ENCODE assay signal across 9 mouse cellular contexts in genomic region chr10:93264001-93264400, GRCm38 (mm10). TPM values are rescaled to one million over a fixed set of nuclear protein-coding genes. Genes with fewer than 3 reads are reported as not detected.
DNase-seq lines count a peak whose midpoint lies in the region; ATAC-seq lines count a peak whose summit lies in the region.
"Had no signal": no experiment of that assay in that cellular context is flagged by ENCODE, and none has a peak within 500 bp of the region (broad histone marks: within the 10 kb centered on the region; RNA-seq: fewer than 3 reads in every experiment).

No protein-coding gene starts in this region.

- DNase-seq in heart, adult 18-20 months, result no peak
- DNase-seq in midbrain, embryonic 11.5 days (ENCODE audit: low spot score, missing footprints), result no peak
- DNase-seq in embryo, embryonic 11 days, result no peak

- no peaks in the 10 kb centered on the region for H3K27me3 ChIP-seq in heart, embryonic 11.5 days (ENCODE audit: control insufficient read depth, insufficient read depth, low read length)
- no peaks in the 10 kb centered on the region for H3K27me3 ChIP-seq in midbrain, embryonic 16.5 days (ENCODE audit: control insufficient read depth, insufficient read depth, low read depth, low read length)
- H3K27me3 ChIP-seq in midbrain, embryonic 11.5 days (ENCODE audit: control insufficient read depth, insufficient read depth, low read length), result no peaks in the 10 kb centered on the region
- no peaks in the 10 kb centered on the region for H3K27me3 ChIP-seq in heart, embryonic 16.5 days (ENCODE audit: control insufficient read depth, insufficient read depth, low read length)

- peaks cover 8% of the 10 kb centered on the region; the same call in 1 of the 2 replicates for H3K36me3 ChIP-seq in heart, embryonic 11.5 days (ENCODE audit: control insufficient read depth, insufficient read depth, low read length)
- H3K36me3 ChIP-seq in midbrain, embryonic 16.5 days (ENCODE audit: control insufficient read depth, insufficient read depth, low read length), result no peaks in the 10 kb centered on the region
- H3K36me3 ChIP-seq in midbrain, embryonic 11.5 days (ENCODE audit: control insufficient read depth, insufficient read depth, low read length), result no peaks in the 10 kb centered on the region
- H3K36me3 ChIP-seq in heart, embryonic 16.5 days (ENCODE audit: control insufficient read depth, insufficient read depth), result peaks cover 9% of the 10 kb centered on the region

- ATAC-seq in heart, embryonic 11.5 days (replicated peaks; ENCODE audit: insufficient number of reproducible peaks, low FRiP score, low TSS enrichment), result no peak
- ATAC-seq in midbrain, embryonic 16.5 days, result 0 out of 2 replicates have a peak, but pooled peaks have one; percentile 7
- no peak for ATAC-seq in midbrain, embryonic 11.5 days (ENCODE audit: low FRiP score)
- no peak for ATAC-seq in heart, embryonic 16.5 days (replicated peaks; ENCODE audit: extremely low read depth, insufficient read depth, low FRiP score)
- ATAC-seq in erythroblast, adult 5-6 weeks (replicated peaks; ENCODE audit: low FRiP score, poor library complexity, severe bottlenecking), result no peak
- ATAC-seq: intestine, embryonic 16.5 days had no signal

- H3K4me1 ChIP-seq in heart, embryonic 11.5 days (ENCODE audit: control insufficient read depth, insufficient read depth, low read length), result peaks cover 36% of the 10 kb centered on the region
- H3K4me1 ChIP-seq in midbrain, embryonic 16.5 days (ENCODE audit: control insufficient read depth, insufficient read depth, low read length), result peaks cover 31% of the 10 kb centered on the region
- H3K4me1 ChIP-seq in midbrain, embryonic 11.5 days (ENCODE audit: control insufficient read depth, insufficient read depth, low read length), result peaks cover 18% of the 10 kb centered on the region
- peaks cover 45% of the 10 kb centered on the region for H3K4me1 ChIP-seq in heart, embryonic 16.5 days (ENCODE audit: control insufficient read depth, insufficient read depth, low read length)

- H3K9ac ChIP-seq in heart, embryonic 11.5 days (ENCODE audit: low read depth, low read length), result no peak overlapping the region
- no peak overlapping the region for H3K9ac ChIP-seq in midbrain, embryonic 16.5 days (ENCODE audit: low read depth, low read length)
- H3K9ac ChIP-seq in midbrain, embryonic 11.5 days (ENCODE audit: low read length), result no peak overlapping the region
- H3K9ac ChIP-seq in heart, embryonic 16.5 days (ENCODE audit: low read length), result 0 out of 2 replicates have a peak overlapping the region, but pooled peaks have one; percentile 18

- no peaks in the 10 kb centered on the region for H3K9me3 ChIP-seq in heart, embryonic 11.5 days (replicated peaks; ENCODE audit: control insufficient read depth, low read length)
- H3K9me3 ChIP-seq in midbrain, embryonic 16.5 days (replicated peaks; ENCODE audit: control insufficient read depth, low read length, poor library complexity, severe bottlenecking), result no peaks in the 10 kb centered on the region
- H3K9me3 ChIP-seq in midbrain, embryonic 11.5 days (ENCODE audit: control insufficient read depth, low read length), result no peaks in the 10 kb centered on the region
- no peaks in the 10 kb centered on the region for H3K9me3 ChIP-seq in heart, embryonic 16.5 days (replicated peaks; ENCODE audit: control insufficient read depth, low read length)

- peak overlapping the region; percentile 57 for H3K27ac ChIP-seq in heart, embryonic 11.5 days (ENCODE audit: low read depth, low read length)
- H3K27ac ChIP-seq in midbrain, embryonic 16.5 days (ENCODE audit: low read length), result peak overlapping the region; percentile 39; the same call in 1 of the 2 replicates
- H3K27ac ChIP-seq in midbrain, embryonic 11.5 days (ENCODE audit: low read depth, low read length), result no peak overlapping the region
- peak overlapping the region; percentile 52 for H3K27ac ChIP-seq in heart, embryonic 16.5 days (ENCODE audit: low read length)

- WGBS in heart, embryonic 11.5 days (ENCODE audit: insufficient replicate concordance), result 78% methylated on average over 5 of the region's 5 CpGs
- WGBS in midbrain, embryonic 16.5 days, result 75% methylated on average over 5 of the region's 5 CpGs
- WGBS in midbrain, embryonic 11.5 days, result 88% methylated on average over 5 of the region's 5 CpGs
- WGBS in heart, embryonic 16.5 days, result 66% methylated on average over 5 of the region's 5 CpGs

- H3K4me3 ChIP-seq in heart, embryonic 11.5 days (ENCODE audit: low read depth, low read length), result no peak overlapping the region
- no peak overlapping the region for H3K4me3 ChIP-seq in midbrain, embryonic 16.5 days (ENCODE audit: low read depth, low read length)
- H3K4me3 ChIP-seq in midbrain, embryonic 11.5 days (ENCODE audit: low read depth, low read length), result no peak overlapping the region
- H3K4me3 ChIP-seq in heart, embryonic 16.5 days (ENCODE audit: low read length), result no peak overlapping the region
- H3K4me3 ChIP-seq: myocyte had no signal

- H3K4me2 ChIP-seq in heart, embryonic 11.5 days, result no peak overlapping the region
- no peak overlapping the region for H3K4me2 ChIP-seq in midbrain, embryonic 16.5 days (ENCODE audit: low read length)
- no peak overlapping the region for H3K4me2 ChIP-seq in midbrain, embryonic 11.5 days
- H3K4me2 ChIP-seq in heart, embryonic 16.5 days (ENCODE audit: low read depth, low read length), result no peak overlapping the region

RNA-seq across cellular contexts. Expression of gene Elk3, which starts 46.9 kb away (rescaled TPM):
- 39.9 and 42.1 TPM in 2 replicates for polyA plus RNA-seq in heart, embryonic 11.5 days (2014; fragmentation: Nextera tagmentation; extraction: Ambion mirVana)
- 10 to 100 TPM; 27.9 to 29.5 TPM for total RNA-seq in heart, adult 18-20 months (2021)
- 6.4 and 6.5 TPM in 2 replicates for polyA plus RNA-seq in midbrain, embryonic 16.5 days (2015; fragmentation: Nextera tagmentation; extraction: Ambion mirVana)
- 12.2 and 13.6 TPM in 2 replicates for polyA plus RNA-seq in midbrain, embryonic 11.5 days (2014; fragmentation: Nextera tagmentation; extraction: Ambion mirVana)
- polyA plus RNA-seq in heart, embryonic 16.5 days (2015; fragmentation: Nextera tagmentation; extraction: Ambion mirVana), result 29.3 and 34.2 TPM in 2 replicates
- total RNA-seq in erythroblast, adult 5-6 weeks (2015; ENCODE audit: low replicate concordance), result 3.8 TPM in 2 replicates
- 3.3 and 4.2 TPM in 2 replicates for total RNA-seq in erythroblast, adult 5-6 weeks (2017; ENCODE audit: low replicate concordance)
